Mouse (Mus musculus): Measurements from ENCODE around the gene Apaf1. TPM values are rescaled to one million over a fixed set of nuclear protein-coding genes. Genes with fewer than 3 reads are reported as not detected.

Gene Apaf1
- polyA plus RNA-seq, 1 experiment from 2014 or later, result 19.3 TPM

DNA sequence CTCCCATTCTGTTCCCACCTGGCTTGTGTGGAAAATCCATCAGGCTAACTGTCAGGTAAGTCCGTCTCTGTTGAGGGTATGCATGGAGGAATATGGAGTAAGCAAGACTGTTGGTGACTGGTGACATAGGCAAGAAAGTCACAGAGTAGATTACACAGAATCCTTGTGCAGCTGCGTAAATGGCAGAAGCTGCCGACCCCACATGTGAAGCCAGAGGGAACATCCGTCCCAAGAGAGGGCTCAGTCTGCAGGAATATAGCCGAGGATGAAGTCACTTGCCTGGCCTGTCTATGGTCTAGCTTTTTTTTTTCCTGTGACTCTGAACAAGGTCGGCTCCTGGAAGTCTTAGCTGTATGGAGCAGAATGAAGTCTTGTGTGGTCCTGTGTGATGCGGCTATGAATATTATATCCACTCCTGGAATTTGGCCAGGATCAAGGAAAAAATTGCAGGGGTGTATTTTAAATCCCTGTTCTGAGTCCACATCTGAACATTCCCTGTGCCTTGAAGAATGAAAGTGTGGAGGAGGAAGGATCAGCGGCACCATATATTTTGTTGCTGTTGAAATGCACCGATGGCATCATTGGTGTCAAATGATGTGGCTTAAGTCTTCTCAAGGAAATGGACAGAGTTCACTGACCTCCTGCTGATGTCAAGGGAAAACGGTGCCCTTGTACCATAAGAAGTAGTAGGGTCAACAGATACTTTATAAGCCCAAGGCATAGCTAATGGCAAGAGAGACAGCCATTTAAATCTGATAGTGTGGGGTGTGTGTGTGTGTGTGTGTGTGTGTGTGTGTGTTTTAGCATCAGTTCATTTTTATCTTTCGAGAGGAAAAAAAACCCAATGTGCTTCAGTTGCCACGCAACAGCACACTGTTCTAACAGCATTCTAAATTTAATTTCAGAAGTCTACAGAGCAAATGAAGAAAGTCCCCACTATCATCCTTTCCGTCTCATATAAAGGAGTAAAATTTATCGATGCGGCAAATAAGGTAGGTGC lies 141.7 kb downstream of the Apaf1 start:
- no peak overlapping the region for H3K4me3 ChIP-seq (ENCODE audit: low read depth, low read length)
- 76% methylated on average over 15 of the region's 15 CpGs for WGBS (ENCODE audit: insufficient replicate concordance)
- no peaks in the 10 kb centered on the region for H3K27me3 ChIP-seq (ENCODE audit: control insufficient read depth, insufficient read depth, low read length)
- H3K27ac ChIP-seq (ENCODE audit: low read depth, low read length), result no peak overlapping the region
- no peaks in the 10 kb centered on the region for H3K36me3 ChIP-seq (ENCODE audit: control insufficient read depth, insufficient read depth, low read length)
- H3K4me2 ChIP-seq, result no peak overlapping the region
- H3K9me3 ChIP-seq (replicated peaks; ENCODE audit: control insufficient read depth, low read length), result no peaks in the 10 kb centered on the region
- ATAC-seq (replicated peaks; ENCODE audit: insufficient number of reproducible peaks, low FRiP score, low TSS enrichment), result no peak
- no peak overlapping the region for H3K9ac ChIP-seq (ENCODE audit: low read depth, low read length)
- H3K4me1 ChIP-seq (ENCODE audit: control insufficient read depth, insufficient read depth, low read length), result no peaks in the 10 kb centered on the region

Other genes starting within 250 kb of the Apaf1 start
- gene Ikbip, start 170 bp upstream of the Apaf1 start, polyA plus RNA-seq (2014; fragmentation: Nextera tagmentation; extraction: Ambion mirVana), result 46.1 and 48.2 TPM in 2 replicates
- 838 and 861 TPM in 2 replicates for gene Slc25a3, start 41.3 kb upstream of the Apaf1 start, polyA plus RNA-seq (2014; fragmentation: Nextera tagmentation; extraction: Ambion mirVana)
- gene Tmpo, start 98.5 kb upstream of the Apaf1 start, polyA plus RNA-seq (2014; fragmentation: Nextera tagmentation; extraction: Ambion mirVana), result 162 and 170 TPM in 2 replicates

Data from heart, embryonic 11.5 days (tissue).